Mouse (Mus musculus): Measurements from ENCODE around the gene Slc41a1. TPM values are rescaled to one million over a fixed set of nuclear protein-coding genes. Genes with fewer than 3 reads are reported as not detected.

The Slc41a1 gene
- total and polyA plus RNA-seq, 2 experiments: 1.5 to 5.8 TPM

- peak overlapping the region; percentile 89 for H3K9ac ChIP-seq (ENCODE audit: low read depth, low read length)
- no peak for DNase-seq (ENCODE audit: extremely low read depth, low read depth, low spot score)
- H3K4me1 ChIP-seq (ENCODE audit: control insufficient read depth, insufficient read depth, low read length): peaks cover 11% of the 10 kb centered on the region
- peak overlapping the region; percentile 80 for H3K4me3 ChIP-seq (ENCODE audit: insufficient read depth, low read depth, low read length)
- peak overlapping the region; percentile 53 for H3K27ac ChIP-seq (replicated peaks; ENCODE audit: insufficient read depth, low read depth, low read length)
- TF ChIP-seq CTCF (IDR thresholded peaks at IDR 0.05; ENCODE audit: low read depth, low read length) (no peak), POLR2A (IDR thresholded peaks at IDR 0.05; ENCODE audit: extremely low read depth, insufficient read depth, low read length) (no peak)
- H3K79me2 ChIP-seq (ENCODE audit: control insufficient read depth, insufficient read depth, low read length): no peaks in the 10 kb centered on the region
- H3K36me3 ChIP-seq (ENCODE audit: control insufficient read depth, insufficient read depth, low read length): no peaks in the 10 kb centered on the region
- H3K27me3 ChIP-seq (ENCODE audit: control insufficient read depth, insufficient read depth, low read length): no peaks in the 10 kb centered on the region
- 15% methylated on average over 22 of the region's 22 CpGs for WGBS
These were observed 1.2 kb downstream of the Slc41a1 start for GRCm38 (mm10) chr1:131828297-131829126.

- Histone ChIP-seq H3K27me3 (ENCODE audit: control insufficient read depth, insufficient read depth, low read length) (no peaks in the 10 kb centered on the region), H3K4me1 (ENCODE audit: control insufficient read depth, insufficient read depth, low read length) (peaks cover 11% of the 10 kb centered on the region), H3K79me2 (ENCODE audit: control insufficient read depth, insufficient read depth, low read length) (no peaks in the 10 kb centered on the region), H3K36me3 (ENCODE audit: control insufficient read depth, insufficient read depth, low read length) (no peaks in the 10 kb centered on the region), H3K9ac (ENCODE audit: low read depth, low read length) (no peak overlapping the region), H3K4me3 (ENCODE audit: insufficient read depth, low read depth, low read length) (no peak overlapping the region), H3K27ac (replicated peaks; ENCODE audit: insufficient read depth, low read depth, low read length) (no peak overlapping the region)
- TF ChIP-seq CTCF (IDR thresholded peaks at IDR 0.05; ENCODE audit: low read depth, low read length) (no peak), POLR2A (IDR thresholded peaks at IDR 0.05; ENCODE audit: extremely low read depth, insufficient read depth, low read length) (no peak)
- WGBS: 86% methylated on average over 5 of the region's 5 CpGs
- DNase-seq (ENCODE audit: extremely low read depth, low read depth, low spot score): no peak
These were observed 2.0 kb downstream of the Slc41a1 start for GRCm38 (mm10) chr1:131829279-131829678.

- Histone ChIP-seq H3K4me1 (ENCODE audit: control insufficient read depth, insufficient read depth, low read length) (peaks cover 11% of the 10 kb centered on the region), H3K36me3 (ENCODE audit: control insufficient read depth, insufficient read depth, low read length) (no peaks in the 10 kb centered on the region), H3K4me3 (ENCODE audit: insufficient read depth, low read depth, low read length) (no peak overlapping the region), H3K27me3 (ENCODE audit: control insufficient read depth, insufficient read depth, low read length) (no peaks in the 10 kb centered on the region), H3K27ac (replicated peaks; ENCODE audit: insufficient read depth, low read depth, low read length) (no peak overlapping the region), H3K9ac (ENCODE audit: low read depth, low read length) (no peak overlapping the region), H3K79me2 (ENCODE audit: control insufficient read depth, insufficient read depth, low read length) (no peaks in the 10 kb centered on the region)
- TF ChIP-seq POLR2A (IDR thresholded peaks at IDR 0.05; ENCODE audit: extremely low read depth, insufficient read depth, low read length): no peak
- DNase-seq (ENCODE audit: extremely low read depth, low read depth, low spot score): no peak
- 92% methylated on average over 15 of the region's 15 CpGs for WGBS
These were observed 3.3 kb downstream of the Slc41a1 start for GRCm38 (mm10) chr1:131830561-131830960.

- H3K36me3 ChIP-seq (ENCODE audit: control insufficient read depth, insufficient read depth, low read length): no peaks in the 10 kb centered on the region
- TF ChIP-seq CTCF (IDR thresholded peaks at IDR 0.05; ENCODE audit: low read depth, low read length) (no peak), POLR2A (IDR thresholded peaks at IDR 0.05; ENCODE audit: extremely low read depth, insufficient read depth, low read length) (no peak)
- H3K4me3 ChIP-seq (ENCODE audit: insufficient read depth, low read depth, low read length): no peak overlapping the region
- no peak for DNase-seq (ENCODE audit: extremely low read depth, low read depth, low spot score)
- 93% methylated on average over 8 of the region's 8 CpGs for WGBS
- H3K27ac ChIP-seq (replicated peaks; ENCODE audit: insufficient read depth, low read depth, low read length): no peak overlapping the region
- H3K9ac ChIP-seq (ENCODE audit: low read depth, low read length): no peak overlapping the region
- peaks cover 11% of the 10 kb centered on the region for H3K4me1 ChIP-seq (ENCODE audit: control insufficient read depth, insufficient read depth, low read length)
- no peaks in the 10 kb centered on the region for H3K27me3 ChIP-seq (ENCODE audit: control insufficient read depth, insufficient read depth, low read length)
- no peaks in the 10 kb centered on the region for H3K79me2 ChIP-seq (ENCODE audit: control insufficient read depth, insufficient read depth, low read length)
These were observed 3.8 kb downstream of the Slc41a1 start for GRCm38 (mm10) chr1:131830971-131831641.

GRCm38 (mm10) chr1:131837035-131837434 lies 9.7 kb downstream of the Slc41a1 start:
- no peak for DNase-seq (ENCODE audit: extremely low read depth, low read depth, low spot score)
- WGBS: 84% methylated on average over 3 of the region's 3 CpGs
- Histone ChIP-seq H3K4me3 (ENCODE audit: insufficient read depth, low read depth, low read length) (no peak overlapping the region), H3K4me1 (ENCODE audit: control insufficient read depth, insufficient read depth, low read length) (no peaks in the 10 kb centered on the region), H3K79me2 (ENCODE audit: control insufficient read depth, insufficient read depth, low read length) (no peaks in the 10 kb centered on the region), H3K27me3 (ENCODE audit: control insufficient read depth, insufficient read depth, low read length) (no peaks in the 10 kb centered on the region), H3K27ac (replicated peaks; ENCODE audit: insufficient read depth, low read depth, low read length) (no peak overlapping the region), H3K9ac (ENCODE audit: low read depth, low read length) (no peak overlapping the region), H3K36me3 (ENCODE audit: control insufficient read depth, insufficient read depth, low read length) (peaks cover 3% of the 10 kb centered on the region; the same call in 1 of the 2 replicates)
- TF ChIP-seq CTCF (IDR thresholded peaks at IDR 0.05; ENCODE audit: low read depth, low read length) (no peak), POLR2A (IDR thresholded peaks at IDR 0.05; ENCODE audit: extremely low read depth, insufficient read depth, low read length) (no peak)

GRCm38 (mm10) chr1:131838542-131838941 lies 11.2 kb downstream of the Slc41a1 start:
- TF ChIP-seq POLR2A (IDR thresholded peaks at IDR 0.05; ENCODE audit: extremely low read depth, insufficient read depth, low read length): no peak
- TF ChIP-seq CTCF (IDR thresholded peaks at IDR 0.05; ENCODE audit: low read depth, low read length): no peak
- no peaks in the 10 kb centered on the region for H3K27me3 ChIP-seq (ENCODE audit: control insufficient read depth, insufficient read depth, low read length)
- WGBS: 85% methylated on average over 5 of the region's 5 CpGs
- H3K36me3 ChIP-seq (ENCODE audit: control insufficient read depth, insufficient read depth, low read length): peaks cover 6% of the 10 kb centered on the region; the same call in 1 of the 2 replicates
- H3K79me2 ChIP-seq (ENCODE audit: control insufficient read depth, insufficient read depth, low read length): no peaks in the 10 kb centered on the region
- H3K4me3 ChIP-seq (ENCODE audit: insufficient read depth, low read depth, low read length): no peak overlapping the region
- H3K9ac ChIP-seq (ENCODE audit: low read depth, low read length): no peak overlapping the region
- no peaks in the 10 kb centered on the region for H3K4me1 ChIP-seq (ENCODE audit: control insufficient read depth, insufficient read depth, low read length)
- no peak for DNase-seq (ENCODE audit: extremely low read depth, low read depth, low spot score)
- no peak overlapping the region for H3K27ac ChIP-seq (replicated peaks; ENCODE audit: insufficient read depth, low read depth, low read length)

Data from liver, adult 2 months (tissue).